Mouse (Mus musculus) kidney, postnatal 25 days (tissue): ENCODE measurements at regions not wholly inside any gene's neighbourhood (a gene's known extent, or its start where the extent isn't known, plus 50 kb on each side); places are given as distances from the start of the nearest gene placed in this dataset.
A peak's percentile ranks its signal among the peaks of the same experiment; 100 is the strongest.

Experiments
- DNase-seq, 2 experiments: peaks; one replicate each; pipeline ENCODE4 v3.0.0; 2021; ENCODE audit warnings: mixed read lengths in 2 of 2

- DNase-seq: no peak
Observed at GRCm38 (mm10) chr4:69898831-69899230, 511.4 kb downstream of the Cdk5rap2 start.

DNA sequence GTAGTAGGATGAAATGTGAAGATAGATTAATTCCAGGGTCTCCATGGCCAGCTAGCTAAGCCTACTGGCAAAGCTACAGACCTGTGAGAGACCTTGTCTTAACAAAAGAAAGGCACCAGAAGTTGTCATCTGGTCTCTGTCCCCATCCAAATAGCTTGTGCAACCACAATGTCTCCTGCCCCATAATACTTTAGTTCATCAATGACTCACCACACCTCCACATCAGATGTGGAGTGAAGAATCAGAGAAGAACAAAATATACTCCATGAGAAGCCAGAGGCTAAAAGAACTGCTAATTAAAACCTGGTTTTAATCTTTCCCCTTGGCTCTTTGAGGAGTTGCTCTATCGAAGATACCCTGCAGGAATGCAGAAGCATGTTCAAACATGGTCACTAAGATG is 514.1 kb downstream of the Cdk5rap2 start:
- DNase-seq: no peak

- no peak for DNase-seq
Observed at GRCm38 (mm10) chr4:69892829-69893175, 517.4 kb downstream of the Cdk5rap2 start.

DNA sequence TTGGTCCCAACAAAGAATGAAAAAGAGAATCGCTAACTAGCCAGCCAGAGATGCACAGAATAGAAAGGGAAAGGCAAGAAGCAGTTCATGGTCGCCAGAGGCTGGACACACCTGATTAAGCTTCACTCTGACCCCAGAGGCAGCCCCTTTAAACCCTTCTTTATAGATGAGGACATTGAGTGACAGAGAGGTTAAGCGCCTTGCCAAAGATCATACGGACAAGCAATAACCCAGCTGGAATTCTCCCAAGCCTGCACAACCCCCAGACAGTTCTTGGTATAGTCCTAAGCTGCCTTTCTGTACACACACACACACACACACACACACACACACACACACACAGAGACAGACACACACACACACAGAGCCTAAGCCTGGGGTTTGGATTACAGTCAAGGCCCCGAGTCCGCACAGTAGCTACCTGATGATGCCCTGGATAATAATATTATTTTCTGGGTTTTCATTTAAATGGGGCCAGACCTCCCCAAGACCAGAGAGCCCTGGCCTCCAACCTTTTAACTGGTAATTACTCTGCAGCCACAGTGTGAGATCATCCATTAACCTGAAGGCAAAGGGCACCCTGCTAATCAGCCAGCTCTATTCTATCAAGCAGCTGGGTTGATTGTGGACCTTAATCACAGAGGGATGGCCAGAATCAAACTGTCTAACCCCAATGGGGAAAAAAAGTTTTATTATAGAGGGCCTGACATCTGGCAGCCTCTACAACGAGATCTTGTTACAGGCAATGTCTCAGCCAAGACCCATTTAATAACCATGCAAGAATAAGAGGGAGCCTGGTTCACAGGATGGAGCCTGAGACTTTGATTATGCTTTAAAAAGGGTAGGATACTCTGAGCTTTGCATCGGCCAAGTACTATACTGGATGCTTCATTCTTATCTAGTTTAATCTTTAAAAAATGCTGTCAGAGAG is 518.1 kb downstream of the Cdk5rap2 start:
- DNase-seq: peak in 1 of 2 experiments; percentile 3

DNA sequence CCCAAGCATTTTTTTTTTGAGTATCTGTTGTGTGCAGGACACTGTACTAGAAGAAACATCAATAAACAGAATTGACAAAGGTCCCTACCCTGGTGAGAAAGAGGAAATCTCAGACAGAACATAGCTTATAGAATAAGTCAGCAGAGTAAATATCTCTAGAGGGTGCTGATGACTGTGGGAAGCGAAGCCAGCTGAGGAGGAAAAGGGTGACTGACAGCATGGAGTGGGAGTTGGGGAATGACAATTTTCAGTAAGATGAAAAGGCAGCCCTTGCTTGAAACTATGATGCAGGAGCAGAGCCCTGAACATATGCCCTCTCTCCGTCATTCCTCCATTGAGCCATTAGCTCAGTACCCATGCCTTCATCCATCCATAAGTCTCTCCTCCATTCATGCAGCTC is 519.6 kb downstream of the Cdk5rap2 start:
- no peak for DNase-seq

DNA sequence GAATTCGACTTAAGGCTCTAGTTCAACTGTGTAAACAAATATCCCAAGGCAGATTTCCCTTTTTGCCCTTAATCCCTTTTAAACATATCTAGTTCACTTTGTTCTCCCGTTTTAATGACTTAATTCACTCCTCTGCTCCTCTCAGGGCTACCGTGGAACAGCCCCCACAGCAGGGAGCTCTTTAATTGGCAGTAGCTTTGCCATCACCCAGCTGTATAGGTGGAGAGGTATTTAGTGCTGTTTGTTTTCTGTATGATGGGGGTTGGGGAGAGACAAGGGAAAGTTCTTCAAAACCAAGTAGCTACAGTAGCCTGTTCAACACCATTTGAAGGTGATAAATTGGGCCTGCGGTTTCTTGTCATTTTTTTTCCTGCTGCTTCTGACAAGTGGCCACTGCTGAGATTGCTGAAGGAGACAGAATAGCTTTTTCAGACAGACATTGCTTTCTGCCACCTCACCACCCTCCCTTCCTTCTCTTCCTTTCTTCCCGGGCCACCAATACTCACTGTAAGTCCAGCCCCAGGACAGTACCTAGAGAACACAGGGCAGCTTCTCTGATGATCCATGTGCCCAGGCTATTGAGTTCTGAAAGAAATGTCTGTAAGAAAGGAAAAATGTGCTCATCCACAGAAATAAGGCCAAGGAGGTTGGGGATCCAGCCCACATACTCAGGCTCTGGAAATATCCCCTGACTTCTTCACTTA is 520.2 kb downstream of the Cdk5rap2 start:
- DNase-seq: no peak

GRCm38 (mm10) chr4:69876734-69877133 is 533.5 kb downstream of the Cdk5rap2 start:
- DNase-seq: no peak

DNA sequence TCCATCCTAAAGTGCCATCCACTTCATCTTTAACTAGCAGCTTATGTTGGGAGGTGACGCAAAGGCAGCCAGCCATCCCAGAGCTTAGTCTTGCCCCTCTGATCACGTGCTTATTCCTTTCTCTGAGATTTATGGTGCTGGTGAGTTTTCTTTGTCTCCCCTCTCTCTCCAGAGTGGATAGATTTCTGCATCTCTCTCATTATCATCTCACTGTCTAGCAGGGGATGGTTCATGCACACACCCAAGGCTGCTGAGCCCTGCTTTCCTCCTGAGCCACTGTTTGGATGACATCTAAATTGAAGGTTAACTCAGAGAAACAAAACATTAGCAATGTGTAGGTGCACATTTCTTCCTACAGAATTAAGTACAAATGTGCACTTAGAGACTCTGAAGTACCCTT is 539.6 kb downstream of the Cdk5rap2 start:
- DNase-seq: no peak

DNA sequence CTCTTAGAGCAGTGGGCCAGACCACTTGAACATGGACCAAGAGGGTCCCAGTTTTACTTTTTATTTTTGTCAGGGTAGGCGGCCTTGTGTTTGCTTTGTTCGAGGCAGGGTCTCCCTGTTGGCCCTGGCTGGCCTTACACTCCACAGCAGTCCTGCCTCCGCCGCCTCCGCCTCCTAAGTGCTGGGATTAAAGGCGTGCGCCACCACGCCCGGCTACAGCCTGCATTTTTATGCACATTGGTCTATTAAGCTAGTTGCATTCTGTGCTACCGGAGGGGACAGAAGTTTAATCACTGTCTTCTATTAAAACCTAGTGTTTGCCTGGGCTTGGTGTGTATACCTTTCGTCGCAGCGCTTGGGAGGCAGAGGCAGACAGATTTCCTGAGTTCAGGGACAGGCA is 555.2 kb downstream of the Cdk5rap2 start:
- DNase-seq: no peak

GRCm38 (mm10) chr4:69852637-69853036 is 557.6 kb downstream of the Cdk5rap2 start:
- no peak for DNase-seq

GRCm38 (mm10) chr4:69849423-69849822 is 560.8 kb downstream of the Cdk5rap2 start:
- no peak for DNase-seq

DNA sequence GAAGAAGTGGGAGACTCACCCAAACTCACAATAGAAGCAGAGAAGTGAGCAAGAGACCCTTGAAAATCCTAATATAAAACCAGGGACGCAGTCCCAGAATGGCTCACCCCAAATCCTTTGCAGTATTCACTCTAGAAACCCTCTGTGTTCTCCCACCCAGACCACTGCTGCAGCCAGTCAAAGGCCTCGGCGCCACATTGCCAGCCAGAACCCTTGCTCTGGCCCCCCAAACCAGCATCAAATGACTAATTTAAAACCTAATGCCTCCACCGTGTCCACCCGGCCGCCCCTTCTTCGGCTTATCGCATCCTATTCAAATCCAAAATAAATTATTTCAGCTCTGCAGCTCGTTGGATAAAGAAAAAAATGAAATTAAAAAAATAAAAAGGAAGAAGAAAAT is 570.4 kb downstream of the Cdk5rap2 start:
- DNase-seq: no peak

- no peak for DNase-seq
Observed at GRCm38 (mm10) chr4:69838940-69839339, 571.3 kb downstream of the Cdk5rap2 start.

- no peak for DNase-seq
Observed at GRCm38 (mm10) chr4:69824903-69825268, 585.4 kb downstream of the Cdk5rap2 start.

- DNase-seq: no peak
Observed at GRCm38 (mm10) chr4:69824215-69824902, 585.9 kb downstream of the Cdk5rap2 start.

GRCm38 (mm10) chr4:69823311-69823940 is 586.8 kb downstream of the Cdk5rap2 start:
- DNase-seq: peak in 1 of 2 experiments; percentile 2

- no peak for DNase-seq
Observed at GRCm38 (mm10) chr4:69818885-69819284, 591.4 kb downstream of the Cdk5rap2 start.

- DNase-seq: no peak
Observed at GRCm38 (mm10) chr4:69785481-69786050, 624.7 kb downstream of the Cdk5rap2 start.

DNA sequence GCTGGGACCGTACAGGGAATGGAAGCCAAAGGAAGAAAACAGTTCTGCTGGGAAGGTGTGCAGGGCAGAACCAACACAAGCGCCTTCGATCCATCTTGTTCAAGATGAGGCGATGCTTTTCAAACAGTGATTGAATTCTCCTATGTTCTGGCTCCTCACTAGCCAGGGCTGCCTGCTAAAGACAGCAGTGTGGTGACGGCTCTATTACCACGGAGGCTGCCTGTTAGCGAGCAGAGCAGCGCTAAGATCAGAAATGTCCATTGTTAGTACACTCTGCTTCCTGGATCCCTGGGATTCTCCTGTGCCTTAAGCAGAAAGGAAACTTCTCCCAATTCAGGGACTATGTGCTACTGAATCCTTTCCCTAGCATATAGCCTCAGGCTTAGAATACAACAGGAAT is 629.0 kb downstream of the Cdk5rap2 start:
- DNase-seq: no peak

GRCm38 (mm10) chr4:69761841-69762240 is 648.4 kb downstream of the Cdk5rap2 start:
- no peak for DNase-seq

DNA sequence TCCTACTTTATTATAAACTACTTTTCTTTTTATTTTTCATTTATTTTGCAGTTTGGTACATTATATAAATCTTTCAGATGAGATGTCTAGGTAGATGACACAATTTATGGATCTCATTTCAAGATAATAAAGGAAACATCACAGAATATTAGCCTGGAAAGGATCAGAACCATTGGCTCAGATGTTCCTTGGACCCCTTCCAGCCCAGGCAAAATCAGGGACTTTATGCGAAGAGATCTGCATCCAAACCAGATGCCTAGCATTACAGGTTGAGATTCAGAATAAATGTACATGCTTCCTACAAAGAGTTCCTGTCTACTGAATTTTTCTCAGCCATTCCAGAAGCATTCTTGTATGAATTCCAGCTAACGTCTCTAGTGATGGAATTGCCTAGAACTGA is 650.6 kb downstream of the Cdk5rap2 start:
- DNase-seq: no peak

DNA sequence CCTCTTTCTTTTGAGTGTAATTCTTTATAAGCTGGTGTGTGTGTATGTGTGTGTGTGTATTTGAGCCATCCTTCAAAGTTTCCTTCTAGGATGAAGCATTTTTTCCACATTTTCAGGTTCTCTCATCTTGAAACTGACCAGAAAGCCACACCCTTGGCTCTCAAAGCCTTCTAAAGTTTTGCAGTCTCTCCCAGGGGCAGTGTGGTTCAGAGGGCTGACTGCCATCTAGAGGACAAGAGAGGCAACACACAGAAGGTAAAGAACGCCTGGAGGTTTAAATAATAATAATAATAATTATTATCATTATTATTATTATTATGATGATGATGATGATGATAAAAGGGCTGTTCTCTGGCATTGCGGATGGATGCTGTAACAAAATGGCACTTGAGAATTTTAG is 655.7 kb downstream of the Cdk5rap2 start:
- DNase-seq: no peak

DNA sequence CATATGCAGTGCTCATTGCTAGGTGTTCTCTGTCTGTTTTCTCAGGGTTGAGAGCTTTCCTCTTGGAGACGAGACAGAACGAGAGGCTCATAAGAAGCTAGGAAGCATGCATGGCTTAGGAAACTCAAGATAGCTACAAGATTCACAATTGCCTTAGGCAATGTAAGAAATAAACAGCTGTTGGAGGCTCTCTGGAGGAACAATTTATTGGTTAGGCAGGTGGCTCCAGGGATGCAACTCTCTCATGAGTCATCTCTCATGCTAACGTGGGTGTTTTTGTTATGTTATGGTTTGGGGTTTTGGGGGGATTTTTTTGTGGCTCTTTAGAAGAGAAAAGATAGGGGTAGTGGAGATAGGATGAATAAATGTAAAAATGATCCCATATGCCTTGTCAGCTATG is 657.2 kb downstream of the Cdk5rap2 start:
- no peak for DNase-seq
